Mouse (Mus musculus): ENCODE data around the gene 1110008L16Rik. TPM values are rescaled to one million over a fixed set of nuclear protein-coding genes. Genes with fewer than 3 reads are reported as not detected.
"Not testable (repeated sequence)": the region's sequence is repeated elsewhere in the genome, so short reads cannot be mapped to it uniquely, and the experiment has no call there.

1110008L16Rik gene
- total RNA-seq, 2 experiments from 2014 or later = 5.9 to 7.9 TPM

GRCm38 (mm10) chr12:55387083-55387787, 87.9 kb downstream of the 1110008L16Rik start:
- DNase-seq (ENCODE audit: extremely low spot score in 1 of 2, low spot score in 2 of 2) = no peak
- intact Hi-C loops (cut with DNase I) = no loop called here

GRCm38 (mm10) chr12:55387788-55388465, 88.5 kb downstream of the 1110008L16Rik start:
- DNase-seq (ENCODE audit: extremely low spot score in 1 of 2, low spot score in 2 of 2) = no peak
- intact Hi-C loops (cut with DNase I) = no loop called here

GRCm38 (mm10) chr12:55388478-55388877, 89.1 kb downstream of the 1110008L16Rik start:
- intact Hi-C loops (cut with DNase I) = no loop called here
- DNase-seq (ENCODE audit: extremely low spot score in 1 of 2, low spot score in 2 of 2) = peak in 1 of 2 experiments; percentile 73

- intact Hi-C loops (cut with DNase I) = no loop called here
- peak in 1 of 2 experiments; percentile 52 for DNase-seq (ENCODE audit: extremely low spot score in 1 of 2, low spot score in 2 of 2)
Observed at GRCm38 (mm10) chr12:55389132-55390081, 90.0 kb downstream of the 1110008L16Rik start.

- intact Hi-C loops (cut with DNase I) = no loop called here
- no peak for DNase-seq (ENCODE audit: extremely low spot score in 1 of 2, low spot score in 2 of 2)
Observed at GRCm38 (mm10) chr12:55392120-55392519, 92.7 kb downstream of the 1110008L16Rik start.

- intact Hi-C loops (cut with DNase I) = no loop called here
Observed at GRCm38 (mm10) chr12:55392733-55393577, 93.6 kb downstream of the 1110008L16Rik start.

GRCm38 (mm10) chr12:55395601-55396000, 96.2 kb downstream of the 1110008L16Rik start:
- intact Hi-C loops (cut with DNase I) = loop anchor here (5.0 kb wide), 2 partner anchors 83 to 97 kb away; partner anchors contain the start of gene Nfkbia

More at GRCm38 (mm10) chr12:55392733-55393577, 93.6 kb downstream of the 1110008L16Rik start:
- DNase-seq (ENCODE audit: extremely low spot score in 1 of 2, low spot score in 2 of 2) = no peak

GRCm38 (mm10) chr12:55396536-55396935, 97.2 kb downstream of the 1110008L16Rik start:
- intact Hi-C loops (cut with DNase I) = loop anchor here (5.0 kb wide), 2 partner anchors 84 to 96 kb away; partner anchors contain the start of gene Nfkbia

More at GRCm38 (mm10) chr12:55395601-55396000, 96.2 kb downstream of the 1110008L16Rik start:
- not testable (repeated sequence) for DNase-seq (ENCODE audit: extremely low spot score in 1 of 2, low spot score in 2 of 2)

GRCm38 (mm10) chr12:55397544-55398239, 98.3 kb downstream of the 1110008L16Rik start:
- DNase-seq (ENCODE audit: extremely low spot score in 1 of 2, low spot score in 2 of 2) = no peak
- intact Hi-C loops (cut with DNase I) = loop anchor here (5.0 kb wide), 2 partner anchors 85 to 95 kb away; partner anchors contain the start of gene Nfkbia

More at GRCm38 (mm10) chr12:55396536-55396935, 97.2 kb downstream of the 1110008L16Rik start:
- DNase-seq (ENCODE audit: extremely low spot score in 1 of 2, low spot score in 2 of 2) = no peak

GRCm38 (mm10) chr12:55398240-55399127, 99.1 kb downstream of the 1110008L16Rik start:
- DNase-seq (ENCODE audit: extremely low spot score in 1 of 2, low spot score in 2 of 2) = peak; percentile 90 to 95
- intact Hi-C loops (cut with DNase I) = loop anchor here (5.0 kb wide), 2 partner anchors 86 to 94 kb away; partner anchors contain the start of gene Nfkbia

- no peak for DNase-seq (ENCODE audit: extremely low spot score in 1 of 2, low spot score in 2 of 2)
- intact Hi-C loops (cut with DNase I) = loop anchor here (5.0 kb wide), 2 partner anchors 87 to 93 kb away; partner anchors contain the start of gene Nfkbia
Observed at GRCm38 (mm10) chr12:55399128-55399677, 99.8 kb downstream of the 1110008L16Rik start.

- intact Hi-C loops (cut with DNase I) = no loop called here
- DNase-seq (ENCODE audit: extremely low spot score in 1 of 2, low spot score in 2 of 2) = no peak
Observed at GRCm38 (mm10) chr12:55407888-55408287, 108.5 kb downstream of the 1110008L16Rik start.

GRCm38 (mm10) chr12:55415255-55415654, 115.9 kb downstream of the 1110008L16Rik start:
- intact Hi-C loops (cut with DNase I) = no loop called here
- DNase-seq (ENCODE audit: extremely low spot score in 1 of 2, low spot score in 2 of 2) = no peak

- no peak for DNase-seq (ENCODE audit: extremely low spot score in 1 of 2, low spot score in 2 of 2)
- intact Hi-C loops (cut with DNase I) = no loop called here
Observed at GRCm38 (mm10) chr12:55415762-55416161, 116.4 kb downstream of the 1110008L16Rik start.

- DNase-seq (ENCODE audit: extremely low spot score in 1 of 2, low spot score in 2 of 2) = no peak
- intact Hi-C loops (cut with DNase I) = no loop called here
Observed at GRCm38 (mm10) chr12:55420220-55420619, 120.8 kb downstream of the 1110008L16Rik start.

- no peak for DNase-seq (ENCODE audit: extremely low spot score in 1 of 2, low spot score in 2 of 2)
- intact Hi-C loops (cut with DNase I) = no loop called here
Observed at GRCm38 (mm10) chr12:55422057-55422456, 122.7 kb downstream of the 1110008L16Rik start.
